Mouse (Mus musculus) testis, adult 2 months (tissue): Measurements from ENCODE around the gene Olfr896-ps1.

Experiments
- CTCF ChIP-seq: fragments of 200-500 bp; IDR thresholded peaks from 2 replicates; pipeline ENCODE4 v1.5.1; 2012; ENCODE audit warnings: low read depth, mild to moderate bottlenecking, inconsistent platforms, low read length, moderate library complexity; ENCODE audit not compliant: control insufficient read depth, insufficient read depth, insufficient replicate concordance
- POLR2A ChIP-seq: fragments of 200-500 bp; IDR thresholded peaks from 2 replicates; pipeline ENCODE4 v1.6.1; 2012; ENCODE audit warnings: low read depth, mild to moderate bottlenecking, inconsistent platforms, low read length, moderate library complexity; ENCODE audit not compliant: control insufficient read depth

DNA sequence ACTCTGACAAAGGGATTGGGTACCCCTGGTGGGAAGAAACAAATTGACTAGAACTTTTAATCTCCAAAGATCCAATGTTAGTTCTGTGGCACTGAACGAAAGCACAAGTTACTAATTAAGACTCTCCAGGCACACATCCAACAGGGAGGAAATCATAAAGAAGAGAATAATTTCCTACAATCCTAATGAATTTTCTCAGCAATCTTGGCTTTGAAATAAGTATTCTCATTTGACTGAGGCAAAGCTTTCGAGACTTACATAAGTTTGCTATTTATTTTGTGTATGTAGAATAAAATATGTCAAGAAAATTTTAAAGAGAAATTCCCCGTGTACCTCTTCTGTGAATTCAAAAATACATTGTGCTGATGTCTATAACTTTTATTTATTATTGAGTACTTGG lies 37.9 kb downstream of the Olfr896-ps1 start, which contains the start of gene Olfr25:
- TF ChIP-seq POLR2A (no peak), CTCF (no peak)
